ENCODE assay signal across 1 mouse cellular context in the genomic region with DNA sequence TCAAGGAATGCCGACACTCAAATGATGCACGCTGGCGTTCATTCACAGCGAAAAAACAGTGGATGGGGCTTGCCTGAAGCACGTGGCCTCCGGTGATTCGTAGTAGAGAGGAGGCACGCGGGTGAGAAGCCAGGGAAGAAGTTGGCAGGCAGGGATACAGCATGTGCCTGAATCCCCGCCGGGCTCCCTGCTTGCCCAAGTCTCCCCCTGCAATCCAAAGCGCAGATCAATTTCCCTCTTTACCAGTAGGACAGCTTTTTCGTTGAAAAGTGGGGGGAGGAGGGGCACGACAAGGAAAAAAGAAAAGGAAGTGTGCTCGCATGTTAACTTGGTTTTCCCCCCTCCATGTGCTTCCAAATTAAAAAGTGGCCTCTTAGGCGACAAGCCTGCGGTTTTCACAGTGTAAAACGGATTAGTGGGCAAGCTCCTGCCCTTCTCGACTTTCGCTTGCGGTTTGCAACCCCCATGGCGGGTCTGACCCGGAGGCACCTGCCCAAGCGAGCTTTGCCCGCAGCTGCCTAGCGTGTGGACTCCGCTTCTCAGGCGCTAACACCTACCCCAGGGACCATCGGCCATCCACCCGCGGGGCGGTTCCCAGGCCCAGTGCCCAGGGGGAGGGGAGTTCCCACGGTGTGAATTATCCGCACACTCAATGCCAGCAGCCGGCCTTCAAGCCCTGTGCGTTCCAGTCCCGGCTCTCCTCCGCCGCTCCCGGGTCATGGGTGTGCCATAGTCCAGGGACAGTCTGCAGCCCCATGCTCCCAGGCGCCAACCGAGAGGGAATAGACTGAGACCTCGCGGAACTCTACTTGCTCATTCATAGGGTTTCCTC.
TF ChIP-seq lines count a peak whose summit lies in the region.

No protein-coding gene starts in this region.

TF ChIP-seq in CH12.LX, 34 proteins besides CTCF, POLR2A, EP300 and RAD21 (continued from another document):
- TF ChIP-seq KAT2A (IDR thresholded peaks at IDR 0.05; ENCODE audit: insufficient replicate concordance, low read length) (no peak), USF2 (conservative IDR thresholded peaks at IDR 0.05; ENCODE audit: low read depth, low read length) (no peak), BHLHE40 (IDR thresholded peaks at IDR 0.05; ENCODE audit: low read depth, low read length) (peak; percentile 66), ZKSCAN1 (IDR thresholded peaks at IDR 0.05; ENCODE audit: borderline replicate concordance, low read depth, low read length) (no peak), PAX5 (IDR thresholded peaks at IDR 0.05; ENCODE audit: low read length) (no peak), JUN (IDR thresholded peaks at IDR 0.05; ENCODE audit: insufficient read depth, low read depth, low read length) (no peak), ETS1 (conservative IDR thresholded peaks at IDR 0.05; ENCODE audit: low read depth, low read length) (peak; percentile 18; the same call in 1 of the 2 replicates), UBTF (IDR thresholded peaks at IDR 0.05; ENCODE audit: low read depth, low read length) (no peak), GABPA (IDR thresholded peaks at IDR 0.05; ENCODE audit: insufficient replicate concordance, low read depth, low read length) (no peak), MYC (IDR thresholded peaks at IDR 0.05; ENCODE audit: low read depth, low read length) (no peak), JUND (conservative IDR thresholded peaks at IDR 0.05; ENCODE audit: low read depth, low read length) (no peak), SMC3 (IDR thresholded peaks at IDR 0.05; ENCODE audit: low read depth, low read length) (no peak; the same call in 1 of the 2 replicates), USF1 (IDR thresholded peaks at IDR 0.05; ENCODE audit: low read depth, low read length) (no peak), CHD1 (IDR thresholded peaks at IDR 0.05; ENCODE audit: low read depth, low read length) (no peak), E2F4 (IDR thresholded peaks at IDR 0.05; ENCODE audit: insufficient replicate concordance, low read depth, low read length) (no peak), MAZ (IDR thresholded peaks at IDR 0.05; ENCODE audit: low read depth, low read length) (no peak; the same call in 1 of the 2 replicates), NRF1 (IDR thresholded peaks at IDR 0.05; ENCODE audit: low read depth, low read length) (no peak), MEF2A (IDR thresholded peaks at IDR 0.05; ENCODE audit: borderline replicate concordance, low read depth, low read length) (no peak), POLR2AphosphoS2 (IDR thresholded peaks at IDR 0.05; ENCODE audit: low read depth, low read length) (no peak), MAX (IDR thresholded peaks at IDR 0.05; ENCODE audit: low read length) (0 out of 2 replicates have a peak, but pooled peaks have one; percentile 4), ZMIZ1 (IDR thresholded peaks at IDR 0.05; ENCODE audit: low read depth, low read length) (no peak), IRF4 (IDR thresholded peaks at IDR 0.05; ENCODE audit: low read depth, low read length) (peak; percentile 17; the same call in 1 of the 2 replicates), ELF1 (IDR thresholded peaks at IDR 0.05; ENCODE audit: low read depth, low read length) (no peak), HCFC1 (IDR thresholded peaks at IDR 0.05; ENCODE audit: low read depth, low read length) (no peak), TCF12 (IDR thresholded peaks at IDR 0.05; ENCODE audit: low read depth, low read length) (peak; percentile 54; the same call in 1 of the 2 replicates), MAFK (IDR thresholded peaks at IDR 0.05; ENCODE audit: insufficient replicate concordance, low read length) (peak; percentile 44; the same call in 1 of the 2 replicates), ZC3H11A (IDR thresholded peaks at IDR 0.05; ENCODE audit: low read depth, low read length) (no peak)
